Mouse (Mus musculus): Measurements from ENCODE around the gene Ggnbp2. TPM values are rescaled to one million over a fixed set of nuclear protein-coding genes. Genes with fewer than 3 reads are reported as not detected.
"Not testable (repeated sequence)": the region's sequence is repeated elsewhere in the genome, so short reads cannot be mapped to it uniquely, and the experiment has no call there.

The Ggnbp2 gene
- total RNA-seq, 4 experiments from 2014 or later: 46.1 to 53.6 (median 50.1) TPM

DNA sequence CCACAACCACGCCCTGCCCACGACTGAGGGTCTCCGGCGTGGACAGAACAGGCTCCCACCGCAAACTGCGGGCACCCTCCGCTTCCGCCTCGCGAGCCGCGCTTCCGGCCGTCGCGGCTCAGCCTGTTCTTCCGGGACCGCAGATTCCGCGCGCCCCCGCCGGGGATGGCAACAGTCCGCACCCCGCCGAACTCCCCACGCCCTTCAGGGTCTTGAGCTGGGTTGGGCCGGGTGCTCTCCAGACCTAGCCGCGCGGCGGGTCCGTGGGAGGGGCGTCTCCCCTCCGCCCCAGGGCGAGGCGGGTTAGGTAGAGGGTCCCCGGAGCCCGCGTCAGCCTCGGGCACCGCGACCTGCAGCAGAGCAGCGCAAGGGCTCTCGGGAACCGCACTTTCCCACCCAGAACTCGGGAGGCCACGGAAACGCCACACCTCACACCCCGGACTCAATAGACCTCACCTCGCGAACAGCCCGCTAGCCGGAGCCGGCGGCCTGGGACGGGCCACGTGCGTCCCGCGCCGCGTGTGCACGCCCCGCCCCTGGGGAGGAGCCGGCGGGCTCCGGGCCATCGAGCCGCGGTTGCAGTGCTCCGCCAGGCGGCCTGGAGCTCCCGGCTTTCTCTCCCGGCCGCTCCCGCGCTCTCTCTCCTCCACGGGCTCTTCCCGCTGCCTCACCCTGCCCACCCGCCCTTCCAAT, 9.3 kb upstream of the Ggnbp2 start, which contains the start of the genes Myo19 and Pigw:
Myo19 (plus strand) TSS at position 377 of the 693 bp plus-strand sequence.
Pigw (minus strand) TSS at position 514 of the 693 bp plus-strand sequence.
- DNase-seq (ENCODE audit: low spot score): peak; percentile 72

- no peak for DNase-seq (ENCODE audit: low spot score)
These were observed 8.6 kb upstream of the Ggnbp2 start for GRCm38 (mm10) chr11:84879007-84879771.

- not testable (repeated sequence) for DNase-seq (ENCODE audit: low spot score)
These were observed 5.4 kb upstream of the Ggnbp2 start for GRCm38 (mm10) chr11:84876020-84876419.

DNA sequence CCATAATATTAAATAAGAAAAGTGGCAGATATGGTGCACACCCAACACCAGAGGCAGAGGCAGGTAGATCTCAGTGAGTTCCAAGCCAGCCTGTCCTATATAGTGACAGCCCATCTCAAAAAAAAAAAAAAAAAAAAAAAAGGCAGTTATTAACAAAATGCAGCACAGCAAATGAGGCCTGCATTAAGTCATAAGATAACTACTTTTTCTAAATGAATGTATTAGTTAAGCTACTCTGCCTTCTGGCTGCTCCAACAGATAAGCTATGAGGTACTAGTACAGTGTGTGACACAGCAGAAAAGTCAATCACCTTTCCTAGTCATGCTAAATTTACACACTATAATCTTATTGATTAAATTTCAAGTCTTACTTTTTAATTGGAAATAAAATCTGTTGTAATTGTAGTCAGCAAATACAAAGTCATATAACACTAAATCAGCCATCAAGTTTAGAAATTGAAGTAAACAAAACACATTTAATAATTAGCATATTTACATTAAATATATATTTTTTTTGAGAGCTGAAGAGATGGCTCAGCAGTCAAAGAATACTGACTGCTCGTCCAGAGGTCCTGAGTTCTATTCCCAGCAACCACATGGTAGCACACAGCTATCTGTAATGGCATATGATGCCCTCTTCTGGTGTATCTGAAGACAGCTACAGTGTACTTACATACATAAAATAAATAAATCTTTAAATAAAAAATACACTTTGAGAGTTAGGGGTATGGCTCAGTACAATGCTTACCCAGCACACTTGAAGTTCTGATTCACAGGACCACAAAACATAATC, 2.6 kb upstream of the Ggnbp2 start:
- DNase-seq (ENCODE audit: low spot score): no peak

DNA sequence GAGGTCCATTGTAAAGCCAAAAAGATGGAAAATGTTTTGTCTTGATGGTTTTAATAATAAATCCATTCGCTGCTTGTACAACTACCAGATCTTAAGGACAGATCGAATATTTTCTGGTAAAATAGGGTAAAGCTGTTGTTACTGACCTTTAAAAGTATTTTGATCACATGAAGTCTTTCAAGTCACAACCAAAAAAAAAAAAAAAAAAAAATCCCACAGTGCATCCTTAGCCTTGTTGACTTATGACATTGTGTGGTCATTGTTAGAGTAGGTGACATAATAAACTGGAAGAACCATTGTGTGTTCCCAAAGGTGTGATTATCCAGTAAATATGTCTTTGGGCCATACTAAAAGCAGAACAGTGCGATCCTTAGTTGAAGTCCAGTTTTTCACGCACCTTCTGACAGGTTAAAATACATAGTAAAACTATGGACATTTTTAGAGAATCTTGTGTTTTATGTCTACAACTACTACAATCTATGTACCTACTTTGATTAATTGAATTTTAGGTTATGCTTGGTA, 992 bp upstream of the Ggnbp2 start:
- DNase-seq (ENCODE audit: low spot score): no peak

- DNase-seq (ENCODE audit: low spot score): no peak
These were observed 429 bp upstream of the Ggnbp2 start for GRCm38 (mm10) chr11:84871046-84871445.

DNA sequence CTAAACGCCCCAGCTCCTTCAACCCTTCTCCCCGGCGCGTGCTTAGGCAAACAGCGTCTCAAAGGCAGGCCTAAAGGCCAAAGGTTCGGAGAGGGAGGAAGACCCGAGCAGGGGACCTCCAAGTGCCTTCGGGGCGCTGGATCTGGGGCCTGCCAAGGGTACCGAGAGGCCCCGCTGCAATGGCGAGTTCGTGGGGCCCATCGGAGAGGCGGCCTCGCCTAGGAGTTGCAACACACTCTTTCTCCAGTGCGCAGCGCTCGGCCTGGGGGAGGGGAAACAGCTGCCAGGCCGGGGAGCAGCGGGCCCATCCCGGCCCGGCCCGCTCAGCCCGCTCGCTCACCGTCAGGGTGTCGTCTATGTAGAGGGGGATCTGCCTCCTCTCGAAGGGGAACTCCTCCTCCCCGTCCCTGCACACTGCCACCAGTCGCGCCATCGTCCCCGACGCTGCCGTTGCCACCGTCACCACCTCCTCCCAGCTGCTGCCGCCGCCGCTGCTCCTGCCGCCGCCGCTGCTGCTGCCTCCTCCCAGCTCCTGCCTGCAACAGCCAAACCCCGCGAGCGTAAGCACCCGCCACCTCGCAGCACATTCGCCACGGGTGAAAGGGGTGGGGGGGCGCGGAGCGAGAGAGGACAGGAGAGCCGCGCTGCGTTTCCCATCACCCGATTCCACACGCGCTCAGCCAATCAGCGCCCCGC, 932 bp downstream of the Ggnbp2 start:
- peak; percentile 82 for DNase-seq (ENCODE audit: low spot score)

DNA sequence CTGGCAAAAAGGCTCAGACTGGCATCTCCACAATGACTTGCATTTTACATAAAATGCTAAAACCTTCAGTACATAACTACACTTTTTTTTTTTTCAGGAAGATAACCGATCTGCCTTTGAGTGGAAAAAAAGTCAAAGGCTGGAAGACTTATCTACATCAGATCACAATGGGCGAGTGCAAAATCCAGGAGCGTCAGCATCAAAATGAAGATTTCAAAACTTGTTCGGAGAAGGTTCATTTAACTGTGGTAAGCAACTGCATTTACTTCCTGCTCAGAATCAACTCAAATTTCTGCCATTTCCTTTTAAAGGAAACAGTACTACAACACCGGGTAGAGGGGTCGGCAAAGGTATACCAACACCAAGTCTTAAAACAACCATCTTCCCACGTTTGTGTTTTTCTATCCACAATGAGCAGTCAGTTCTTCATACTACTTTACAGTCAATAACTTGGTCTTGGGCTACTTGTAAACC, 1.8 kb downstream of the Ggnbp2 start:
- DNase-seq (ENCODE audit: low spot score): no peak

- DNase-seq (ENCODE audit: low spot score): no peak
These were observed 3.0 kb downstream of the Ggnbp2 start for GRCm38 (mm10) chr11:84867586-84867985.

DNA sequence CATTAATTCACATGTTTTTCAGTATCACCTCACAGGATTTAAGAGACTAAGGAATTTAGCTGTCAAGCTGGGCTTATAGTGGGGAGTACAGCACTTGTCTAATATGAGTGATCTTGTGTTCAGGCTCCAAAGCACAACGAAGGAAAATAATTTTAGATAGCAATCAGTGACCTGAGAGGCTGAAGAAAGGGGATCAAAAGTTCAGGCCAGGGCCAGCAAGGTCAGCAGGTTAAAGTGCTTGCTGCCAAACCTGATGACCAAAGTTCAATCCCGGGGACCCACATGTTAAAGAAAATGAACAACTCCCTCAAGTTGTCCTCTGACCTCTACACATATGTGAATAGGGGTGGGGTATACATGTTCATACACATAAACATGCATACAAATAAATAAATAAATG, 5.3 kb downstream of the Ggnbp2 start:
- DNase-seq (ENCODE audit: low spot score): no peak

GRCm38 (mm10) chr11:84855285-84855684, 15.3 kb downstream of the Ggnbp2 start:
- DNase-seq (ENCODE audit: low spot score): no peak

DNA sequence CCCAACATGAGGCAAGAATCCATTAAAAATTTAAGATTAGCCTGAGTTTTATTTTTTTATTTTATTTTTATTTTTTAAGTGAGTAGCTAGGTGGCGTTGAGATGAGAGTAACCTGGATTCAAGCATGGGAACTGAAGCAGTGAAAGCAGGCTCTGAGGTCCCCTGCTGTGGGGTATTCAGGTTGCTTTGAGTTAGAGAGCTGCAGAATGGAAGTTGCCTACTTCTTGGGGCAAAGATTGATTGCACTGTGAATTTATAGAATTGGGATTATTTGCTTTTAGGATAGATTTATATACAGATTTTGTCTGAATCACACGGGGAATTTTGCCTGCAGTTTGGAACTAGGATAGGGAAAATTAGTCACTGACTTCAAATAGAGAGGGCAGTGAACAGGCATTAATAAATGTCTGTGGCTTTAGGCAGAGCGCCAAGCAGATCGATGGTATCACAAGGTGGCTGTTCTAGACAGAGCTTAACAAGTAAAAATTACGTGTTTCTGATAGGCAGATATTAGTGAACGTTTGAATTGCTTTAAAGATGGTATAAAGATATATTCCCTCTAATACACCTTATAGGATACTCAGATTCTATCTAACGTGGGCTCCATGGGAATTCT, 23.0 kb downstream of the Ggnbp2 start:
- no peak for DNase-seq (ENCODE audit: low spot score)

DNA sequence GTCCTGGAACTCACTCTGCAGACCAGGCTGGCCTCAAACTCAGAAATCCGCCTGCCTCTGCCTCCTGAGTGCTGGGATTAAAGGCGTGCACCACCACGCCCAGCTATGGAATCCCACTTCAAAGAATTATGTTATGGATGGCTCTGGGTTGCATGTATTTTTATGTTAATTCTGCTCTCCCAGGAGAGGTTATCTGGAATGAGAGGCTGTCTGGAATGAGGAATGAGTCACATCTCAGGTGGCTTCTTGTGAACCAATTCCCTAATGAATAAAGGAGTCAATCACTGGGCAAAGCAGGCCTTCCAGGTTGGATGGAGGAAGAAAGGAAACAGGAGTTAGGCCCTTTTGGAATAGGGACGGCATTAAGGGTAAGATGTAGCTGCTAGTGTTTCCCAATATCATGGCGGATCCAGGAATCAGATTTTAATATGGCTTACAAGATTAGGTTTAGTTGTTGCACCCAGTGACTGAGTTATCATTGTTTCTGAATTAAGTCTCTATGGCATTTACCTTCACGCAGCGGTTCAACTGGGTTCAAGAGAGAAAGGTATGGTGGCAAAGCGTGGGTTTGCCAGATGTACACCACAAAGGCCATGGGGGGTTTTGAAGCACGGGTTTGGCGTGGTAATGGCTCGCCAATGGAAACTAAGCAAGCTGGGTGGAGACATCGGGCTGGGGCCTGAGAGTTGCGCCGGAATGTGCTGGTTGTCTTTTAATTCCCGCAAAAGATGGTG, 23.7 kb downstream of the Ggnbp2 start:
- DNase-seq (ENCODE audit: low spot score): no peak

DNA sequence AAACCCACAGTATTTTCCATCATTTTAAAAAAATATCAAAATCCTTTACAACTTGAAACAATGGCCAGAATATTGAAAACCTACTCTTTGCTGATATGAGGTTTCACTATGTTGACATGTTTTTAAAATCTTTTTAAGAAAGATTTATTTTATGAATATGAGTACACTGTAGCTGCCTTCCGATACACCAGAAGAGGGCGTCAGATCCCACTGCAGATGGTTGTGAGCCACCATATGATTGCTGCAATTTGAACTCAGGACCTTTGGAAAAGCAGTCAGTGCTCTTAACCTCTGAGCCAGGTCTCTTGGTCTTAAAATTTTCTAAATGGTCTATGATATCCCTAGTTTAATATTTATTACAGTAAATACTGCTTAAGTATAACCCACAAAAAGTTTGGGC, 31.3 kb downstream of the Ggnbp2 start:
- no peak for DNase-seq (ENCODE audit: low spot score)

GRCm38 (mm10) chr11:84829495-84829894, 41.1 kb downstream of the Ggnbp2 start:
- not testable (repeated sequence) for DNase-seq (ENCODE audit: low spot score)

DNA sequence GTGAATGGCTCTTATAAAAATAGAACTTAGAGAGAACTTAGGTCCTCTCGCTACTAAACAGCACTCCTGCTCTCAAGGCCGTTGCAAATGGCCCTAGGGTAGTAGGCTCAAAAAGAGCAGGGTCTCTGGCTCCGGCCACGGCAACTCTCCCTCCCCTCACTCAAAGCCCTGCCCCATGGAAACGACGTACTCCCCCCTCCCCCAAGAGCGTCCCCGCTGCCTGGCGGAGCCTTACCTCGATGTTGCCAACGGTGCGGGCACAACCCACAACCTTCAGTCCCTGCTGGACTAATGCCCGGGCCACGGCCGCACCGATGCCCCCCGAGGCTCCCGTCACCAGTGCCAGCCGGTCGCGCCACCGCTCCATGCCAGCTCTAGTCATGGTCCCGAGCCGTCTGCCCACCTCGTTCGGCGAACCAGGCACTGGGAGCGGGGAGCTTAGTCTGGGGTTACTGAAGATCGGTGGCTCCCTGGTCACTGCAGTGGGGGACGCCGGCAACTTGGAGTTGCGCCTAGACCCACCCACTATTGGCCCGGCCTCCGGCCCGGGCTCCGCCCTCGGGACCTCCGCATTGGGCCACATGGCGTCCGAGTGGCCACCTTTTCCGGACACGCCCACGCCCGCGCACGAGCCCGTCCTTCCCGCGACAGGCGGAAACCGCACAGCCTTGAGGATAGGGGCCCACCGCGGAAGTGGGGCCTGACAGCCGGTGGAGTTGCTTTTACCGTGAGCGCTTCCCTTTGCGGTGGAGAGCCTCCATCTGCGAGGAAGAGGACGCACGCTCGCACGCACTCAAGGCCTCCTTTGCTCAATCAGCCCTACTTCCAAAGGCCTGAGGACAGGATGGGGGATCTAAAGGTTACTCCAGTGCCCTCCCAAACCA, 41.9 kb downstream of the Ggnbp2 start, which contains the start of gene Dhrs11:
Dhrs11 (minus strand) TSS at position 479 of the 884 bp plus-strand sequence.
- DNase-seq (ENCODE audit: low spot score): peak; percentile 96

- DNase-seq (ENCODE audit: low spot score): no peak
These were observed 42.6 kb downstream of the Ggnbp2 start for GRCm38 (mm10) chr11:84827901-84828503.

DNA sequence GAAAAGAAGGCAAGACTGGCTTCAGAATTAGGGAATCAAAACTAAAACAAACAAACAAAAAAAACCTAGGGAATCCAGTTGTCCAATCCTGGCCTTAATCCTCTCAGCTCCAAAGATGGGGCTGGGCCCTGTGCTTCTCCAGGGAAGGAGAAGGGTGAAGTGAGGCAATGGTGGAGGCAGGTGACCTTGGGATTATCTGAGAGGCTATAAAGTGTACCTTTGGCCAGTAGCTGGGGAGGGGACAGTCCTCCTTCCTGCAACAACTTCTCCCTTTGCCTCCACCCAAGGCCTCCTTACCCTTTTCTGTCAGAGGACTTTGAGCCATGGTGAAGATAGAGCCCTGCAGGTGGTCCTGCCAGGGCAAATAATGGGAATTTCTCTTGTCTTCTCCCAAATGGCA, 43.1 kb downstream of the Ggnbp2 start:
- DNase-seq (ENCODE audit: low spot score): no peak

Data from heart, adult 8-10 months (tissue).